Mouse (Mus musculus): ENCODE results near the gene Nwd1. TPM values are rescaled to one million over a fixed set of nuclear protein-coding genes. Genes with fewer than 3 reads are reported as not detected.

Gene Nwd1
- 0.17 and 0.21 TPM in 2 replicates for polyA plus RNA-seq (2015; fragmentation: Nextera tagmentation; extraction: Ambion mirVana)

- Histone ChIP-seq H3K27ac (peak within 1 kb of the TSS; percentile 28; the same call in 1 of the 2 replicates), H3K4me1 (peaks cover 13% of the 10 kb centered on the region), H3K4me2 (peak within 1 kb of the TSS; percentile 21; the same call in 1 of the 2 replicates), H3K27me3 (no peaks in the 10 kb centered on the region), H3K36me3 (no peaks in the 10 kb centered on the region), H3K4me3 (no peak within 1 kb of the TSS), H3K9ac (no peak within 1 kb of the TSS), H3K9me3 (no peaks in the 10 kb centered on the region)
- peak; percentile 79; the same call in 1 of the 2 replicates for ATAC-seq (ENCODE audit: borderline replicate concordance, extremely low read depth, low FRiP score, low TSS enrichment)
- WGBS, result 29% methylated on average over 11 of the region's 11 CpGs
Measured at GRCm38 (mm10) chr8:72646060-72646767, at the start of gene Nwd1. Gene Nwd1, plus strand, starts transcription at chr8:72646711.

GRCm38 (mm10) chr8:72642885-72643284, 3.6 kb upstream of the Nwd1 start:
- no peak overlapping the region for H3K4me2 ChIP-seq
- WGBS, result 92% methylated on average over 1 of the region's 1 CpGs
- H3K4me1 ChIP-seq, result peaks cover 13% of the 10 kb centered on the region
- H3K4me3 ChIP-seq, result no peak overlapping the region
- no peak overlapping the region for H3K27ac ChIP-seq
- H3K27me3 ChIP-seq, result no peaks in the 10 kb centered on the region
- H3K9ac ChIP-seq, result no peak overlapping the region
- no peaks in the 10 kb centered on the region for H3K9me3 ChIP-seq
- H3K36me3 ChIP-seq, result no peaks in the 10 kb centered on the region
- ATAC-seq (ENCODE audit: borderline replicate concordance, extremely low read depth, low FRiP score, low TSS enrichment), result peak; percentile 55

GRCm38 (mm10) chr8:72644601-72645000, 1.9 kb upstream of the Nwd1 start:
- WGBS, result 60% methylated on average over 4 of the region's 4 CpGs
- H3K27me3 ChIP-seq, result no peaks in the 10 kb centered on the region
- no peak overlapping the region for H3K9ac ChIP-seq
- no peak overlapping the region for H3K27ac ChIP-seq
- H3K9me3 ChIP-seq, result no peaks in the 10 kb centered on the region
- peaks cover 13% of the 10 kb centered on the region for H3K4me1 ChIP-seq
- no peak overlapping the region for H3K4me2 ChIP-seq
- H3K36me3 ChIP-seq, result no peaks in the 10 kb centered on the region
- no peak overlapping the region for H3K4me3 ChIP-seq
- ATAC-seq (ENCODE audit: borderline replicate concordance, extremely low read depth, low FRiP score, low TSS enrichment), result no peak

GRCm38 (mm10) chr8:72646768-72647143, 245 bp downstream of the Nwd1 start:
- Histone ChIP-seq H3K4me2 (peak overlapping the region; percentile 21; the same call in 1 of the 2 replicates), H3K9me3 (no peaks in the 10 kb centered on the region), H3K4me3 (no peak overlapping the region), H3K4me1 (peaks cover 13% of the 10 kb centered on the region), H3K9ac (no peak overlapping the region), H3K36me3 (no peaks in the 10 kb centered on the region), H3K27ac (peak overlapping the region; percentile 28; the same call in 1 of the 2 replicates), H3K27me3 (no peaks in the 10 kb centered on the region)
- WGBS, result 75% methylated on average over 5 of the region's 5 CpGs
- 0 out of 2 replicates have a peak, but pooled peaks have one; percentile 16 for ATAC-seq (ENCODE audit: borderline replicate concordance, extremely low read depth, low FRiP score, low TSS enrichment)

- ATAC-seq (ENCODE audit: borderline replicate concordance, extremely low read depth, low FRiP score, low TSS enrichment), result no peak
- WGBS, result 78% methylated on average over 2 of the region's 2 CpGs
Measured at GRCm38 (mm10) chr8:72650697-72651096, 4.2 kb downstream of the Nwd1 start.

GRCm38 (mm10) chr8:72654565-72655521, 8.3 kb downstream of the Nwd1 start:
- Histone ChIP-seq H3K9me3 (no peaks in the 10 kb centered on the region), H3K27ac (no peak overlapping the region), H3K36me3 (no peaks in the 10 kb centered on the region), H3K4me2 (no peak overlapping the region), H3K4me3 (no peak overlapping the region), H3K4me1 (0 out of 2 replicates have a peak, but pooled peaks cover 4% of the 10 kb centered on the region), H3K9ac (no peak overlapping the region), H3K27me3 (no peaks in the 10 kb centered on the region)
- ATAC-seq (ENCODE audit: borderline replicate concordance, extremely low read depth, low FRiP score, low TSS enrichment), result peak; percentile 62; the same call in 1 of the 2 replicates
- WGBS, result 18% methylated on average over 13 of the region's 13 CpGs

More at GRCm38 (mm10) chr8:72650697-72651096, 4.2 kb downstream of the Nwd1 start:
- Histone ChIP-seq H3K4me3 (no peak overlapping the region), H3K36me3 (no peaks in the 10 kb centered on the region), H3K9me3 (no peaks in the 10 kb centered on the region), H3K4me1 (peaks cover 16% of the 10 kb centered on the region), H3K27ac (no peak overlapping the region), H3K4me2 (no peak overlapping the region), H3K9ac (no peak overlapping the region), H3K27me3 (no peaks in the 10 kb centered on the region)

GRCm38 (mm10) chr8:72655522-72655912, 9.0 kb downstream of the Nwd1 start:
- H3K9me3 ChIP-seq, result no peaks in the 10 kb centered on the region
- WGBS, result 53% methylated on average over 3 of the region's 3 CpGs
- ATAC-seq (ENCODE audit: borderline replicate concordance, extremely low read depth, low FRiP score, low TSS enrichment), result no peak
- H3K36me3 ChIP-seq, result no peaks in the 10 kb centered on the region
- H3K9ac ChIP-seq, result no peak overlapping the region
- H3K4me1 ChIP-seq, result 0 out of 2 replicates have a peak, but pooled peaks cover 4% of the 10 kb centered on the region
- H3K4me3 ChIP-seq, result no peak overlapping the region
- H3K27ac ChIP-seq, result no peak overlapping the region
- H3K4me2 ChIP-seq, result no peak overlapping the region
- H3K27me3 ChIP-seq, result no peaks in the 10 kb centered on the region

- 0 out of 2 replicates have a peak, but pooled peaks cover 3% of the 10 kb centered on the region for H3K4me1 ChIP-seq
- H3K9ac ChIP-seq, result no peak overlapping the region
- H3K9me3 ChIP-seq, result no peaks in the 10 kb centered on the region
- no peak overlapping the region for H3K4me2 ChIP-seq
- H3K4me3 ChIP-seq, result no peak overlapping the region
- ATAC-seq (ENCODE audit: borderline replicate concordance, extremely low read depth, low FRiP score, low TSS enrichment), result no peak
- WGBS, result 82% methylated on average over 2 of the region's 2 CpGs
- H3K27ac ChIP-seq, result no peak overlapping the region
- H3K27me3 ChIP-seq, result no peaks in the 10 kb centered on the region
- H3K36me3 ChIP-seq, result no peaks in the 10 kb centered on the region
Measured at GRCm38 (mm10) chr8:72659967-72660366, 13.5 kb downstream of the Nwd1 start.

- Histone ChIP-seq H3K9ac (no peak overlapping the region), H3K4me1 (no peaks in the 10 kb centered on the region), H3K4me3 (no peak overlapping the region), H3K9me3 (no peaks in the 10 kb centered on the region), H3K27ac (no peak overlapping the region), H3K36me3 (no peaks in the 10 kb centered on the region), H3K27me3 (no peaks in the 10 kb centered on the region), H3K4me2 (no peak overlapping the region)
- ATAC-seq (ENCODE audit: borderline replicate concordance, extremely low read depth, low FRiP score, low TSS enrichment), result 0 out of 2 replicates have a peak, but pooled peaks have one; percentile 28
- WGBS, result 64% methylated on average over 3 of the region's 3 CpGs
Measured at GRCm38 (mm10) chr8:72664107-72664652, 17.7 kb downstream of the Nwd1 start.

GRCm38 (mm10) chr8:72664757-72665156, 18.2 kb downstream of the Nwd1 start:
- no peaks in the 10 kb centered on the region for H3K4me1 ChIP-seq
- ATAC-seq (ENCODE audit: borderline replicate concordance, extremely low read depth, low FRiP score, low TSS enrichment), result no peak
- 54% methylated on average over 5 of the region's 5 CpGs for WGBS

GRCm38 (mm10) chr8:72665405-72665804, 18.9 kb downstream of the Nwd1 start:
- Histone ChIP-seq H3K4me2 (no peak overlapping the region), H3K36me3 (no peaks in the 10 kb centered on the region), H3K4me1 (no peaks in the 10 kb centered on the region), H3K4me3 (no peak overlapping the region), H3K27me3 (no peaks in the 10 kb centered on the region), H3K27ac (no peak overlapping the region), H3K9ac (no peak overlapping the region), H3K9me3 (no peaks in the 10 kb centered on the region)
- 21% methylated on average over 5 of the region's 5 CpGs for WGBS
- ATAC-seq (ENCODE audit: borderline replicate concordance, extremely low read depth, low FRiP score, low TSS enrichment), result no peak

More at GRCm38 (mm10) chr8:72664757-72665156, 18.2 kb downstream of the Nwd1 start:
- H3K9me3 ChIP-seq, result no peaks in the 10 kb centered on the region
- no peak overlapping the region for H3K9ac ChIP-seq
- no peak overlapping the region for H3K27ac ChIP-seq
- no peaks in the 10 kb centered on the region for H3K36me3 ChIP-seq
- no peak overlapping the region for H3K4me2 ChIP-seq
- H3K4me3 ChIP-seq, result no peak overlapping the region
- H3K27me3 ChIP-seq, result no peaks in the 10 kb centered on the region
